Mouse (Mus musculus) lung, postnatal 14 days (tissue): Measurements from ENCODE around the gene Myo19.
A peak's percentile ranks its signal among the peaks of the same experiment; 100 is the strongest.

Source experiments
- DNase-seq: peaks from one replicate; pipeline ENCODE4 v3.0.0; 2021

Gene Myo19

DNA sequence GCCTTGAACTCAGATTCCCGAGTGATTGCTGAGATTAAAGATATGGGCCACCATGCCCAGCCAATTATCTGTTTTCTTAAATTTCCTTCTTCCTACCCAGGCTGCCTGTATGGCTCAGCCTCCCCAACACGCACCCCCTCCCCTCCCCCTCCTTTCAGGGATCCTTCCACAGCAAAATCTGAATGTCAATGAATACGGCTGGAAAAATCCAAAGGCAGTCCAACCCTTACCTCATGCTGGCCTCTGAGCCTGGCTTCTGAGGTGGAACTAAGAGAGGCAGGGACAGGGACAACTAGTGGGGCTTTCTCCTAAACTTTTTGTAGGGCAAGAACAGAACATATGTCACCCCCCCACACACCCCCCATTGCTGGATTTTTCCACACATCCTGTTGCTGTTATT lies 68.2 kb downstream of the Myo19 start:
- DNase-seq = no peak

DNA sequence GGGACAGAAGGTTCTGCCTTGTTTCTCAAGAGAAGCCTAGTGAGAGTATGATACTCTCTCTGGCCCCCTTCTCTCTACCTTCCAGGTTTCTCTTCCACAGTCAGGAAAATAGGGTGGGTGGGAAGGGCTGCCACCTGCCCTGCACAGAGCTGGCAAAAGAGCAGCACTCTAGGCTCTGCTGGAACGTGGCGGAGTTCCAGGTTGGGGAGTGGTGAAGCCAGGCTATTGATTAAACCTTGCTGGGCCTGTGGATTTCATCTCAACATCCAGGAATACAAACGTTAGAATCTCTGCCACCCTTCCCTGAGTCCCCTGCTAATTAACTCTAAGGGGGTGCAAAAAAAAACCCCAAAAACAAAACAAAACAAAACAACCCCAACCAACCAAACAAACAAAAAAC lies 68.6 kb downstream of the Myo19 start:
- DNase-seq = no peak

DNA sequence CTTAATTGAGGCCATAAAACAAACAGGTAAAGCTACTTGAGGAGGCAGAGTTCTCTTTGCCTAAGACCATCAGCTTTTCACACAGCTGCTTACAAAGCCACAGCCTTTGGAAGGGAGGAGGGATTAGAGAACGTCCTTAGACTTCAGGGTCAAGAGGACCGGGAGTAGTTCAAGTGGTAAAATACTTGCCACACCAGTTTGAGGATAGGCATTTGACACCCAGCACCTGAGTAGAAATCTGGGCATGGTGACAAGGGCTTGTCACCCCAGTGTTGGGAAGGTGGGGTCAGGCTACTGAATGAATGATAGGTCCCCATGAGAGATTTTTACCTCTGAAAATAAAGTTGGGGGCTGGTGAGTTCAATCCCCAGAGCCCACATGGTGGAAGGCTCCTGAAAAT lies 72.7 kb downstream of the Myo19 start:
- DNase-seq = peak; percentile 52

DNA sequence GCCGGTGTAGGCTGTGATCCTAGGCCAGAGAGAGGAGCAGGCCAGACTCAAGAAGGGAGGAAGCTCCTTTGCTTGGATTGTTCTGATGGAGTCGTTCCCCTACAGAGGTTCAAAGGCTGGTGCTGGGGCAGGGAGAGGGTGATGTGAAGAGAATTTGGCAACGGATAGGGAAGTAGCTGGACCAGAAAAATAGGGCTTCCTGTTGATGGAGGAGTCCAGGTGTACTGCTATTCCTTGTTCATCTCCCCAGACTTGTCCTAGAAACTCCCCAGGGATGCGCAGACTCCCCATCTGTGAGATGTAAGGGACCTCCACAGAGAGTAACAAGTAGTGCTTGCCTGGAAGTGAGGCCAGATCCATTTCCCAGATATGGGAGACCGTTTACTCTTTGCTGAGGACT lies 76.5 kb downstream of the Myo19 start:
- no peak for DNase-seq

DNA sequence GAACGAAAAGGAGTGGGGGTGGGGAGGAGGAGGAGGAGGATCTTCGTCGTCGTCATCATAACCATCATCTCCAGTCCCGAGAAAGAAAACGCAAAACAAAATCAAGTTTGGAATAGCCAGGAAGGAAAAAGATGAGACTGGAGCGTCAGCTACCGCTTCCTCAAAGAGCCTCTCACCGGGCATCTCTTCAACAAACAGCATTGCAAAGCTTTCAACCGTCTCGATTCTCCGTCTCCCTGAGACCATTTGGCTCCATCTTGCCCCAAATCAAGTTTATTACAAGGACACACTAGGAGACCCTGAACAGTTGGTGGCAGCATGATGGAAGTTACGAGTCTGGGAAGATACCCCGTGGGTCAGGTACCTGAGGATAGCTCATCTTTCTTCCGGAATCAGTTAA lies 77.2 kb downstream of the Myo19 start:
- DNase-seq = no peak

DNA sequence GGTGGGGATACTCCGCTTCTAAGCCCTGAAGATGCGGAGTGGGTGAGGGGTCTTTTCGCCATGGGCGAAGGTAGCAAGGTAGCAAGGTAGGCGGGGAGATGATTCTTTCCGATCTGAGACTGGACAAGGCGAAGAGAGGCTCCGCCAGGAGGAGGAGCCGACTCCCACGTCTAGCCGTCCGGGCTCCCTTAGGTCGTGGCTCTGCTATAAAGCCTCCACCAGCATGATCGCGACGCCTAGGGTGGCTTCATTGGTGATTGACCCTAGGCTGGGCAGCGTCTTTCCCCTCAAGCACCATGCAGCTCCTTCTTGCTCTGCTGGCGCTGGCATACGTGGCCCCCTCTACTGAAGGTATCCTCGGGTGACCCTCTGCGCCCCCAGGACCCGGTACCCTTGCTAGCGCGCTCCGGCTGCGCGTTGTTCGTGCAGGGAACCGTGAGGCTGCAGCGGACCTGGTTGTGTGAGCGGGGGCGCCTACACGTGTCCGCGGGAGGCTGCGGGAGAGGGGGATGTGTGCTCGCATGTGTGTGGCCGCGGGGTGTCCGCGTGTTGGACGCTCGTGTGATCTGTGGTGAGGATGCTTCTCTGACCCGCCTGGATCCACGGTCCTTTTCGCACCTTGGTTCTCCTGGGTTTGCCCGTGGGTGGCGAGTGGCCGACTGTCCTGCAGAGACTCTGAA lies 77.8 kb downstream of the Myo19 start, which contains the start of gene Car4:
TSS of gene Car4 (plus strand) at position 196 of the 680 bp plus-strand sequence.
- peak; percentile 42 for DNase-seq

DNA sequence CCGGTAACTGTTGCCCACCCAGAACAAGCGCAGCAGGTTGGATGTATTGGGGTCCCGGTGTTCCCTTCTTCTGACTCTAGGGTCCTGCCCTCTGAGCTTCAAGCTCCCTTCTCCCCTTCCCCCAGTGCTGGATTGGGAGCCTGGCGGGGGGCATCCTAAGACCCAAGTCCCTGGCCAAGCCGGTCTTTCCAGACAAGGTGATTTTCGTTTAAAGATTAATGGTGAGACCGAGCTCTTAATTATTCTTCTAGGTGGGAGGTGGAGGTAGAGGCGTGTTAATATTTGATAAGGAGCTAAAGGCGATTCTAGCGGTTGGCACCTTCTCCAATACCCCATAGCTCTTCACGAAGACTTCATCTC lies 78.3 kb downstream of the Myo19 start:
- DNase-seq = no peak

DNA sequence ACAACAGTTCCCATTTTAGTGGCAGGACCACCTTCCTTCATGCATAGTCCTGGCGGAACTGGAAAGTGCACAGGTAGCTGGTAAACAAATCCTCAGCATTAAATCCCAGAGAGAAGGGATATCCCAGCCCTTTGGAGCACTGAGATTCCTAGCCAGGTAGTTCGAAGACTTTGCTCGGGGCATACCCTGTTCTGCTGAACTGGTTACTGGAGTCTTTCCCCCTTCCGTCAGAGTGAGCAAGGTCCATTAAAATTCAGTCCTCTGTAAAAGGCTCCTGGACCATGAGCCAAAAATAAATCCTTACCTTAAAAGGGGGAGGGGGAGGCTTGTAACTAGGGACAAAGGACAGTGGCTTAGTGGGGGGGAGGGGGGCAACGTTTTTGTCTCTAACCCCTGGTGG lies 79.2 kb downstream of the Myo19 start:
- no peak for DNase-seq

DNA sequence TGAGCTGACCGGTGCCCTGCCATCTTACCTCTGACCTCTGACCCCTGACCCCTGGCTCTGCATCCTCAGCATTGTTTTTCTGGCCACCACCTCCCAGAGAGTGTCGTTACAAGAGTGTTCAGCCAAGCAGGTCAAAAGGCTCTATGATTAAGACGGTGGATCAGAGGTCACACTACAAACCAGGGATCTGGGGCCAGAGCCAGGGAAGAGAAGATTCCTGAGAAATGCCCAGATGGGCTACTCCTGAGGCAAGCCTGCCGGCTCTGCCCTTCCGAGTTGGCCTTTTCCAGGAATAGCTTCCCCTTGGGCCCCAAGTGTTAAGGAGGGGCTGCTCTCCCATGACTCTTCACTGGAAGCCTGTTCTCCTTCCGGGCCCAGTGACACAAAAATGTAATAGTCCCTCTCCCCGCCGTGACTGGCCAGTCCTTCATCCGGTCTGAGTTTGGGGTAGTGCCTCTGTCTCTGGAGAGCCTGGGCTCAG lies 79.8 kb downstream of the Myo19 start:
- no peak for DNase-seq

DNA sequence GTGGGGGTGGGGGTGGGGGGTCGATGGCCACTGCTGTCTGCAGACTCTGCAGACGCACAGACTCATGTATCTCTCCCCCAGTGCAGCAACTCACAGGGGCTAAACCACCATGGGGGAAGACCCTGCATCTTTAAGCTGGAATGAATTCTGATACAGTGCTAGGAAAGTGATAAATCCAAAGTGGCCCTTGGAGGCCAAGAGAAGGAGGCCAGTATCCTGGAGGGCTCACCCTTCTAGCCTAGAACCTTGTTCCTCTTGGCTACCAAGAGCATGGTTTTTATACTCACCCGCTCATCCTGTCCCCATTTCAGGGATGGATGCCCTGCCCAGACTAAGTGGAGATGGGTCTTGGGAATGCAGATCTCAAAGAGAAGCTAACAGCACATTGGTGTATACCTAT lies 80.3 kb downstream of the Myo19 start:
- DNase-seq = no peak

DNA sequence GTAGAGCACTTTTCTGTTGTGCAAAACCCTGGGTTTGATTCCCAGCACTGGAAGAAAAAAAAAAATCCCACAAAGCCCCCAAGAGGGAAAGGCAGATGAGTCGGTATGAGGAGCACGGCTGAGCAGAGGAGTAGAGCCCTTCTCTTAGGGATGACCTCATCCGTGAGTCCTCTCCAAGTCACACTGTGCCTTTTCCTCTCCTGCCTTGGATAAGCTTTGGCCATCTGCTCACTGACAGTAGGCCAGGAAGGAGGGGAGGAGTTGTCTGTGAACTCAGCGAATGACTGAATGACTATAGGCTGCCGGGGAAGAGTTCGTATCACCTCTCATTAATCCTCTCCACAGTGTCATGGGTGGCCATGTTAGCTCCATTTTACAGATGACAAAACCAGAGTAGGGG lies 80.8 kb downstream of the Myo19 start:
- DNase-seq = no peak
